Mouse (Mus musculus) spleen, adult 2 months (tissue): ENCODE data around the gene Parm1. TPM values are rescaled to one million over a fixed set of nuclear protein-coding genes. Genes with fewer than 3 reads are reported as not detected.

Experiments used
- DNase-seq, 2 experiments: peaks; one replicate each; pipeline versions ENCODE4 v3.0.0 to v3.0.0-alpha.2; 2012 to 2021; ENCODE audit warnings: low spot score in 2 of 2, low read depth in 1 of 2
- H3K27ac ChIP-seq: fragments of 200-500 bp; 2 replicates; pipeline ENCODE4 v1.5.1; 2012; ENCODE audit warnings: low read length, inconsistent platforms; ENCODE audit not compliant: insufficient read depth
- H3K27me3 ChIP-seq: fragments of 200-500 bp; 2 replicates; pipeline ENCODE4 v1.6.1; 2012; ENCODE audit warnings: mild to moderate bottlenecking, moderate library complexity, low read length, inconsistent platforms; ENCODE audit not compliant: control insufficient read depth, insufficient read depth
- H3K36me3 ChIP-seq: fragments of 200-500 bp; 2 replicates; pipeline ENCODE4 v1.6.1; 2012; ENCODE audit warnings: mild to moderate bottlenecking, low read length, inconsistent platforms; ENCODE audit not compliant: control insufficient read depth, insufficient read depth
- H3K4me1 ChIP-seq: fragments of 200-500 bp; 2 replicates; pipeline ENCODE4 v1.6.1; 2011; ENCODE audit warnings: inconsistent platforms; ENCODE audit not compliant: control insufficient read depth, insufficient read depth, insufficient read length
- H3K4me3 ChIP-seq: fragments of 200-500 bp; 2 replicates; pipeline ENCODE4 v1.5.1; 2011; ENCODE audit warnings: mild to moderate bottlenecking, inconsistent platforms; ENCODE audit not compliant: insufficient read depth, insufficient read length; ENCODE audit errors: extremely low read depth
- CTCF ChIP-seq: fragments of 200-500 bp; IDR thresholded peaks from 2 replicates; pipeline ENCODE4 v1.5.1; 2011; ENCODE audit warnings: mild to moderate bottlenecking, inconsistent platforms; ENCODE audit not compliant: insufficient read depth, insufficient read length, insufficient replicate concordance; ENCODE audit errors: extremely low read depth
- POLR2A ChIP-seq: fragments of 200-500 bp; IDR thresholded peaks from 2 replicates; pipeline ENCODE4 v1.6.1; 2011; ENCODE audit warnings: low read depth, low read length, inconsistent platforms
- WGBS: fragments of 180-500 bp; shearing (Covaris S2); methylation state at CpG from one replicate; pipeline ENCODE4 v1.1.7; 2018; 5-methylcytosine and 5-hydroxymethylcytosine counted together
- polyA plus RNA-seq: library from polyadenylated mRNA; depleted of rRNA; stranded (reverse); fragments of >200 nt; gene quantifications from 2 replicates; pipeline ENCODE4 v1.2.3, GENCODE M21; 2012; rRNA removed

Parm1 gene
- 5.0 and 5.1 TPM in 2 replicates for polyA plus RNA-seq

GRCm38 (mm10) chr5:91517480-91518301 is at the start of gene Parm1:
Gene Parm1, plus strand, starts transcription at chr5:91517615.
- H3K36me3 ChIP-seq, result no peaks in the 10 kb centered on the region
- peak within 1 kb of the TSS; percentile 35; the same call in 1 of the 2 replicates for H3K4me3 ChIP-seq
- 1% methylated on average over 48 of the region's 48 CpGs for WGBS
- peaks cover 8% of the 10 kb centered on the region; the same call in 1 of the 2 replicates for H3K27me3 ChIP-seq
- TF ChIP-seq CTCF (0 out of 2 replicates have a peak, but pooled peaks have one; percentile 15), POLR2A (no peak)
- H3K4me1 ChIP-seq, result peaks cover 5% of the 10 kb centered on the region
- peak in 1 of 2 experiments; percentile 28 for DNase-seq
- no peak within 1 kb of the TSS for H3K27ac ChIP-seq

DNA sequence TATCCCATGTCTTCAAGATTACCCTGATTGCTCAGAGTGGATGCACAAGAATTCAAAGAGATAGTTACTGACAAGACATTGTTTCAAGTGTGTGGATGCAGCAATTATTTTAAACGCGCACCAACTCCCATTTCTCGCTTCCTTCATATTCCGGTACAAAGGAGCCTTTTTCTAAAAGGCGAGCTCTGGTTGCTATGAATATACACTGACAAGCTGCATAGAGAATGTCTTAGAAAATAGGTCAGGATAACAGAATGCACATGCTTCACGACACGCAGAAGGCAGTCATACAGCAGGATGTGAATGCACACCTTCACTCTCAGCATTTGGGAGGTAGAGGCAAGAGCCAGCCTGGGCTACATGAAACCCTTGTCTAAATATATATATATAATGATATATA is 42.2 kb upstream of the Parm1 start:
- WGBS, result 95% methylated on average over 7 of the region's 7 CpGs
- no peak for DNase-seq
- Histone ChIP-seq H3K27me3 (no peaks in the 10 kb centered on the region), H3K27ac (no peak overlapping the region), H3K4me1 (no peaks in the 10 kb centered on the region), H3K4me3 (no peak overlapping the region), H3K36me3 (no peaks in the 10 kb centered on the region)
- no peak for TF ChIP-seq POLR2A
- no peak for TF ChIP-seq CTCF

DNA sequence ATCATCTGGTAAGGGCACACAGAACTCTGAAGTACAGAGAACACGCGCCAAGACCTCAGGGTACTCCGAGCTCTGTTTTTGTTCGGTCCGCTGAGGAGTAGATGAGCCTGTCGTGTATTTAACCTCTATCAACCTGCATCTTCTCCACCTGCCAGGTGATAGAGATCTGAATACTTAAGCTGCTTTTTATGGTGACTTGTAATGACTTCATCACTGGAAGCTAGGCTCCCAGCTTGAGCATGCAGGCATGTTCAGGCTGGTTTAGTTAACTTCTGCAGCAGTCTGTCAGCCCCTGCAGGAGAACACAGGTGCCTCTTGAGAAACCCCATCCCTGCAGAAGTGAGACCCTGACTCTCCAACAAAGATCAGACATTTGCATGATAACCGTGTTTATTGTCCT is 40.6 kb upstream of the Parm1 start:
- no peak overlapping the region for H3K27ac ChIP-seq
- H3K4me1 ChIP-seq, result no peaks in the 10 kb centered on the region
- no peaks in the 10 kb centered on the region for H3K27me3 ChIP-seq
- 91% methylated on average over 7 of the region's 7 CpGs for WGBS
- no peak overlapping the region for H3K4me3 ChIP-seq
- H3K36me3 ChIP-seq, result no peaks in the 10 kb centered on the region
- TF ChIP-seq CTCF (no peak), POLR2A (no peak)
- no peak for DNase-seq

- H3K27me3 ChIP-seq, result no peaks in the 10 kb centered on the region
- TF ChIP-seq CTCF (no peak), POLR2A (no peak)
- no peak overlapping the region for H3K27ac ChIP-seq
- no peaks in the 10 kb centered on the region for H3K36me3 ChIP-seq
- no peak overlapping the region for H3K4me3 ChIP-seq
- no peaks in the 10 kb centered on the region for H3K4me1 ChIP-seq
- no peak for DNase-seq
- WGBS, result 76% methylated on average over 4 of the region's 4 CpGs
These were observed 38.7 kb upstream of the Parm1 start for GRCm38 (mm10) chr5:91478673-91479072.

GRCm38 (mm10) chr5:91480129-91480528 is 37.3 kb upstream of the Parm1 start:
- no peaks in the 10 kb centered on the region for H3K36me3 ChIP-seq
- 65% methylated on average over 1 of the region's 1 CpGs for WGBS
- no peaks in the 10 kb centered on the region for H3K27me3 ChIP-seq
- DNase-seq, result no peak
- H3K4me3 ChIP-seq, result no peak overlapping the region
- H3K4me1 ChIP-seq, result no peaks in the 10 kb centered on the region
- TF ChIP-seq CTCF, result no peak
- no peak for TF ChIP-seq POLR2A
- H3K27ac ChIP-seq, result no peak overlapping the region

DNA sequence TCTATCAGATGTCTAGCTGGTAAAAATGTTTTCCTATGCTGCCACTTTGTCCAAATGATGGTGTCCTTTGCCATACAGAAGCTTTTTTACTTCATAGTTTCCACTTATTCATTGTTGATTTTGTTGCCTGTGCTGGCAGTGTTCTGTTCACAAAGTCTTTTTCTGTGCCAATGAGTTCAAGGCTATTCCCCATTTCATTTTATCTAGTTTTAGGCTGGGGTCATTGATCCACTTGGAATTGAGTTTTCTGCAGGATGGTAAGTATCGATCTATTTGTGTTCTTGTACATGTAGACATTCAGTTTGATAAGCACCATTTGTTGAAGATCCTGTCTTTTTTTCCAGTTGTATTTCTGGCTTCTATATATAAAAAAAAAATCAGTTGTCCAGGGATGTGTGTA is 33.1 kb upstream of the Parm1 start:
- WGBS, result 95% methylated on average over 1 of the region's 1 CpGs
- Histone ChIP-seq H3K27me3 (no peaks in the 10 kb centered on the region), H3K27ac (no peak overlapping the region), H3K36me3 (no peaks in the 10 kb centered on the region), H3K4me3 (no peak overlapping the region), H3K4me1 (no peaks in the 10 kb centered on the region)
- TF ChIP-seq POLR2A (no peak), CTCF (no peak)
- no peak for DNase-seq

GRCm38 (mm10) chr5:91494456-91494855 is 23.0 kb upstream of the Parm1 start:
- WGBS, result 80% methylated on average over 5 of the region's 5 CpGs
- H3K4me3 ChIP-seq, result no peak overlapping the region
- H3K27me3 ChIP-seq, result no peaks in the 10 kb centered on the region
- no peak for TF ChIP-seq CTCF
- no peak for TF ChIP-seq POLR2A
- no peaks in the 10 kb centered on the region for H3K4me1 ChIP-seq
- H3K27ac ChIP-seq, result no peak overlapping the region
- DNase-seq, result no peak
- H3K36me3 ChIP-seq, result no peaks in the 10 kb centered on the region
